Mouse (Mus musculus) megakaryocyte, embryonic 14.5 days (primary cell): ENCODE results near the gene Nova1. TPM values are rescaled to one million over a fixed set of nuclear protein-coding genes. Genes with fewer than 3 reads are reported as not detected.

Source experiments
- H3K27me3 ChIP-seq: replicated peaks from 2 replicates; pipeline ENCODE3; 2012; ENCODE audit warnings: inconsistent platforms
- H3K36me3 ChIP-seq: replicated peaks from 2 replicates; pipeline ENCODE3; 2012; ENCODE audit warnings: low read length, inconsistent platforms, mixed read lengths
- H3K4me1 ChIP-seq: 2 replicates; pipeline ENCODE4 v1.6.1; 2012; ENCODE audit warnings: inconsistent platforms
- H3K4me3 ChIP-seq: replicated peaks from 2 replicates; pipeline ENCODE3; 2012; ENCODE audit warnings: moderate library complexity, mild to moderate bottlenecking, inconsistent platforms
- H3K9me3 ChIP-seq: 2 replicates; pipeline ENCODE4 v1.6.1; 2012; ENCODE audit warnings: inconsistent platforms
- FLI1 ChIP-seq: IDR thresholded peaks from 2 replicates; pipeline ENCODE4 v1.6.1; 2012; ENCODE audit warnings: low read length, inconsistent platforms, mixed read lengths
- GATA1 ChIP-seq: IDR thresholded peaks from 3 replicates; pipeline ENCODE4 v1.6.1; 2012; ENCODE audit warnings: mixed read lengths, low read length, inconsistent platforms, borderline replicate concordance
- polyA plus RNA-seq: library from polyadenylated mRNA; stranded (reverse); fragments of >175 nt; gene quantifications from 2 replicates; pipeline ENCODE4 v1.2.3, GENCODE M21; 2012; ENCODE audit warnings: low replicate concordance; ENCODE audit not compliant: insufficient read depth

The Nova1 gene
- polyA plus RNA-seq, 1 experiment: 0.08 TPM

- H3K27me3 ChIP-seq: no peaks in the 10 kb centered on the region
- H3K36me3 ChIP-seq: no peaks in the 10 kb centered on the region
- H3K4me3 ChIP-seq: no peak overlapping the region
- H3K4me1 ChIP-seq: no peaks in the 10 kb centered on the region
- TF ChIP-seq FLI1: no peak
- no peak for TF ChIP-seq GATA1
- H3K9me3 ChIP-seq: peaks cover 8% of the 10 kb centered on the region; the same call in 1 of the 2 replicates
Measured at GRCm38 (mm10) chr12:46700202-46700601, 118.5 kb downstream of the Nova1 start.

- TF ChIP-seq GATA1 (no peak), FLI1 (no peak)
- Histone ChIP-seq H3K36me3 (no peaks in the 10 kb centered on the region), H3K27me3 (no peaks in the 10 kb centered on the region), H3K4me1 (no peaks in the 10 kb centered on the region), H3K4me3 (no peak overlapping the region), H3K9me3 (no peaks in the 10 kb centered on the region)
Measured at GRCm38 (mm10) chr12:46676341-46676740, 142.4 kb downstream of the Nova1 start.

- no peaks in the 10 kb centered on the region for H3K27me3 ChIP-seq
- H3K4me3 ChIP-seq: no peak overlapping the region
- no peaks in the 10 kb centered on the region for H3K36me3 ChIP-seq
- H3K4me1 ChIP-seq: no peaks in the 10 kb centered on the region
- TF ChIP-seq FLI1 (no peak), GATA1 (no peak)
- H3K9me3 ChIP-seq: no peaks in the 10 kb centered on the region
Measured at GRCm38 (mm10) chr12:46666706-46667105, 152.0 kb downstream of the Nova1 start.

- TF ChIP-seq GATA1: no peak
- no peak for TF ChIP-seq FLI1
- H3K36me3 ChIP-seq: no peaks in the 10 kb centered on the region
- H3K4me1 ChIP-seq: no peaks in the 10 kb centered on the region
- peaks cover 3% of the 10 kb centered on the region; the same call in 1 of the 2 replicates for H3K9me3 ChIP-seq
- H3K27me3 ChIP-seq: no peaks in the 10 kb centered on the region
- no peak overlapping the region for H3K4me3 ChIP-seq
Measured at GRCm38 (mm10) chr12:46646139-46646611, 172.6 kb downstream of the Nova1 start.

- Histone ChIP-seq H3K27me3 (no peaks in the 10 kb centered on the region), H3K9me3 (peaks cover 3% of the 10 kb centered on the region; the same call in 1 of the 2 replicates), H3K4me3 (no peak overlapping the region), H3K36me3 (no peaks in the 10 kb centered on the region), H3K4me1 (no peaks in the 10 kb centered on the region)
- TF ChIP-seq GATA1 (no peak), FLI1 (no peak)
Measured at GRCm38 (mm10) chr12:46645365-46645962, 173.3 kb downstream of the Nova1 start.
